Mouse (Mus musculus): ENCODE results near the gene Iqschfp.

DNA sequence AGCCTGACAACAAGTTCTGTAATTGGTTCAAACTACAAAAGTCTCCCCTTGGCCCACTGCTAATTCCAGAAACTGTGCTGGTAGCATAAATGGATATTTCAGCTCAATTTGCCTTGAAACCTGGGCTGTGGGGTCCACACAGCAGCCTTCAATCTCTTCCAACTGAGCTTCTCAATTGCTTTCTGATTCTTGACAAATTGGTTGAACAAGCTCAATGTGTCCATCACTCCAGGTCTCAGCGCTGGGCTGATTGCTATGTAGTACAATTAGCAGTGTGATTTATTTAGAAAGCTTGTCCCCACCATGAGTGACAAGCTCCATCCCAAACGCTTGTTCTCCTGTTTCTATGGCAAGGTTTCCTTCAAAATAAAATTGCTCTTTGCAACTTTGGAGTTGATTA is 542.9 kb downstream of the Iqschfp start:
- no peak for TF ChIP-seq CTCF (IDR thresholded peaks at IDR 0.05)
- TF ChIP-seq EP300 (IDR thresholded peaks at IDR 0.05): no peak

Measured in lung, postnatal 0 days (tissue).